Mouse (Mus musculus): ENCODE data around the gene Rtn1. TPM values are rescaled to one million over a fixed set of nuclear protein-coding genes. Genes with fewer than 3 reads are reported as not detected.
A peak's percentile ranks its signal among the peaks of the same experiment; 100 is the strongest.

The Rtn1 gene
- 999 and 1,030 TPM in 2 replicates for polyA plus RNA-seq (2016; fragmentation: Nextera tagmentation; extraction: Ambion mirVana)

- Histone ChIP-seq H3K4me1 (peaks cover 11% of the 10 kb centered on the region), H3K4me2 (replicated peaks) (peak within 1 kb of the TSS; percentile 95), H3K27ac (0 out of 2 replicates have a peak within 1 kb of the TSS, but pooled peaks have one; percentile 33), H3K9ac (peak within 1 kb of the TSS; percentile 69), H3K27me3 (replicated peaks) (peaks cover 9% of the 10 kb centered on the region; the same call in 1 of the 2 replicates), H3K9me3 (no peaks in the 10 kb centered on the region), H3K4me3 (peak within 1 kb of the TSS; percentile 78), H3K36me3 (no peaks in the 10 kb centered on the region)
- 30% methylated on average over 6 of the region's 6 CpGs for WGBS
- no peak for ATAC-seq (ENCODE audit: low FRiP score, low read depth)
These were observed at the start of gene Rtn1 for GRCm38 (mm10) chr12:72408954-72409353. Gene Rtn1, minus strand, starts transcription at chr12:72409054.

DNA sequence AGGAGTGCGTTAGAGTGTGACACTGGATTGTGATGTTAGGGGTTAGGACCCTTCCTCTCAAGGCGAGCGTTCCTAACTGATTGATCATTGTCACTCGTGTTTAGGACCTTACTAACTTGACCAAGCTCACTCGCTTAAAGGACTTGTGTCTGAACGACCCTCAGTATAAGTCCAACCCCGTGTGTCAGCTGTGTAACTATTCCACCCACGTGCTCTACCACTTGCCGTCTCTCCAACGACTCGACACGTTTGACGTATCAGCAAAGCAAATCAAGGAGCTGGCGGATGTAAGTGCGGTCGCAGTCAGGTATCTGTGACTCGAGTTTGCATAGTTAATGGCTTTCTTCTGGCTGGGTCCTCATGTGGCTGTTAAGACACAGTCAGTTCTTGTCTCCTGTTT, 45.1 kb upstream of the Rtn1 start:
- H3K4me3 ChIP-seq: no peak overlapping the region
- no peaks in the 10 kb centered on the region for H3K4me1 ChIP-seq
- H3K36me3 ChIP-seq: no peaks in the 10 kb centered on the region
- 84% methylated on average over 17 of the region's 17 CpGs for WGBS
- no peak overlapping the region for H3K27ac ChIP-seq
- H3K4me2 ChIP-seq (replicated peaks): no peak overlapping the region
- no peak for ATAC-seq (ENCODE audit: low FRiP score, low read depth)
- no peaks in the 10 kb centered on the region for H3K27me3 ChIP-seq (replicated peaks)
- H3K9me3 ChIP-seq: no peaks in the 10 kb centered on the region
- no peak overlapping the region for H3K9ac ChIP-seq

DNA sequence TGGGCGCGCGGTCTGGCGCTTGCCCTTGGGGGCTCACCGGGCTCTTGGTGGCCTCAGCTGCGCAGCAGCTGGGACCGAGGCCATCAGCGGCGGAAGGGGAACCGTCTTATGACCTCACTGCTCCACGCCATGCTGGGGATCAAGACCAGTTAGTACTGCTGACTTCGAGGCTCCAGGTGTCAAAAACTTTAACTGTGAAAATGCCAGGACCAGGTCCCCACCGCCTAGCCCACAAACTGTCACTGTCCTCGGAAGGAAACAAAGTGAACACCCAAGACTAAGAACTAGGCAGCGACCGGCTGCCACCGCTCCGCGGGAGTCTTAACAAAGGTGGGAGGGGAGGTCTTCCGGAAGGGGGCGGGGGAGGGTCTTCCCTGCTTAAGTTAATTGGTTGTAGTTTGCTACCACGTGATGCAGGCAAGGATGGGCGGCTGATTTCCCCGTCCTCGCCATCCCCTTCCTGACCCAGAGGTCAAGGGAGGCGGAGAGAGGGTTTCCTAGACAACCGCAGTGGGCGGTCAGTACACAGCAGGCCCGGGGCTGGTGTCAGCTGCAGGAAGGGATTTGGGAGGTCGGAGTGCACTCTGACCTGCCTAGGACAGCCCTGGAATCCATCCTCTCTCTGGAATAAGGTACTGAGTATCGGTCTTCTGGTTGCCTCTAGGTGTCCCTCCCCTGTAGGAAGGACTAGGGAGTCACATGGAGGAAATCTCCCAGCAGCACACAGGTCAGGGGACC, 33.2 kb upstream of the Rtn1 start, which contains the start of gene Lrrc9:
Gene Lrrc9 (plus strand): TSS at position 28 of the 738 bp plus-strand sequence.
- WGBS: 0% methylated on average over 31 of the region's 31 CpGs
- H3K4me1 ChIP-seq: peaks cover 13% of the 10 kb centered on the region; the same call in 1 of the 2 replicates
- peak; percentile 92 for ATAC-seq (ENCODE audit: low FRiP score, low read depth)

DNA sequence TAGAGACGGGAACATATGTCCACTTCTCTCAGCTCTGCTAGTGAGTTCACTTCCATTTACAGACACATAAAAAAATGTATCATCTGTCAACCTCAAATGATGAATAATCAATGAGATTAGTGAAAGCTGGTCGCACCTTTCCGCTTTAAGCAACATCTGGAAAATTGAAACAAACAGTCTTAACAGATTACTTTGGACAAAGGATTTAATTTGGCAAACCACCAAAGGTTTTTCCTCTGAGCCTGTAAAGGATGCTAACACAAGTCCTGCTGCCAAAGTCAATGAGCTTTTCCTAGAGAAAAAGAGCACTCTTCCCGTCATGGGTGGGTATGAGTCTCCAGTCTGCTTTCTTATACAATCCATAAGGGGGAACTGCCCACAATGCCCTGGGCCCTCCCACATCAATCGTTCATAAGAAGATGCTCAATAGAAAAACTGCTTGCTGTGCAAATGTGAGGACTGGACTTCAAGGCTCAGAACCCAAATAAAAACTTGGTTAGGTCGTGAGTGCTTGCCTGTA, 30.2 kb upstream of the Rtn1 start:
- no peak overlapping the region for H3K4me2 ChIP-seq (replicated peaks)

More for the DNA sequence above, 33.2 kb upstream of the Rtn1 start, which contains the start of gene Lrrc9:
- Histone ChIP-seq H3K4me3 (peak within 1 kb of the TSS; percentile 41), H3K9me3 (no peaks in the 10 kb centered on the region), H3K36me3 (no peaks in the 10 kb centered on the region), H3K27me3 (replicated peaks) (no peaks in the 10 kb centered on the region), H3K27ac (0 out of 2 replicates have a peak within 1 kb of the TSS, but pooled peaks have one; percentile 12), H3K4me2 (replicated peaks) (peak within 1 kb of the TSS; percentile 78), H3K9ac (peak within 1 kb of the TSS; percentile 56)

GRCm38 (mm10) chr12:72437676-72438341, 29.0 kb upstream of the Rtn1 start:
- Histone ChIP-seq H3K4me1 (peaks cover 13% of the 10 kb centered on the region; the same call in 1 of the 2 replicates), H3K9me3 (no peaks in the 10 kb centered on the region), H3K36me3 (no peaks in the 10 kb centered on the region), H3K4me2 (replicated peaks) (no peak overlapping the region), H3K27me3 (replicated peaks) (no peaks in the 10 kb centered on the region), H3K9ac (no peak overlapping the region), H3K4me3 (no peak overlapping the region), H3K27ac (no peak overlapping the region)
- WGBS: 68% methylated on average over 10 of the region's 10 CpGs
- no peak for ATAC-seq (ENCODE audit: low FRiP score, low read depth)

More for the DNA sequence above, 30.2 kb upstream of the Rtn1 start:
- 68% methylated on average over 6 of the region's 6 CpGs for WGBS
- H3K27me3 ChIP-seq (replicated peaks): no peaks in the 10 kb centered on the region
- no peak overlapping the region for H3K4me3 ChIP-seq
- no peaks in the 10 kb centered on the region for H3K36me3 ChIP-seq
- H3K9ac ChIP-seq: no peak overlapping the region
- no peak for ATAC-seq (ENCODE audit: low FRiP score, low read depth)
- H3K27ac ChIP-seq: no peak overlapping the region
- peaks cover 13% of the 10 kb centered on the region; the same call in 1 of the 2 replicates for H3K4me1 ChIP-seq
- no peaks in the 10 kb centered on the region for H3K9me3 ChIP-seq

DNA sequence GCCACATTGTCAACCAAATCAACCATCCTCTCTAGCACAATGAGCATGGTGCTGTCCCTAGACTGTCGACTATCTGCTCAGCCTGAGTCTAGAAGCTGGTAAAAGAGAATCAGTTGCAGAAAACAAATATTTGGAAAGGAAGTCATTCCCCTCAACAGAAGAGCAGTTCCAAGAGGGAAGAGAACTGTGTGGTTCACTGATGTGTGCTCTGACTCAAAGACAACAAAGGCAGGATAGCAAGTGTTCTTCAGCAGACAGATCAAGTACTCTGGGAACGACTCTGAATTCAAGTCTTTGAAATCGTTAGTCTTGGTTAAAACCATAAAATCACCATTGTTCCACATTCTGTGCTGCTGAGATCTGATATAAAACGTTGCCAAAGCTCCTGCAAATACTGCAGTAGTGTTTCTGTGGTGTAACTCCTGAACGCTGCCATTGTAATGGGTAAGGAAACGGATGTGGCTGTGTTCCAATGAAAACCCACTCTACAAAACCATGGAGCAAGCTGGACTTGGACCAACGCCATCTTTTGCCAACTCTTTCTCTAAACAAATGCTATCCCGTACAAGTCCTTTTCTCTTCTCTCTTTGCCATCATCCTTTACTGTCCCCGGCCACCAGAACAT, 24.5 kb upstream of the Rtn1 start:
- no peak overlapping the region for H3K27ac ChIP-seq
- no peak for ATAC-seq (ENCODE audit: low FRiP score, low read depth)
- WGBS: 65% methylated on average over 9 of the region's 9 CpGs
- H3K36me3 ChIP-seq: no peaks in the 10 kb centered on the region
- no peaks in the 10 kb centered on the region for H3K9me3 ChIP-seq
- H3K27me3 ChIP-seq (replicated peaks): no peaks in the 10 kb centered on the region
- no peaks in the 10 kb centered on the region for H3K4me1 ChIP-seq
- no peak overlapping the region for H3K4me3 ChIP-seq
- H3K9ac ChIP-seq: no peak overlapping the region
- no peak overlapping the region for H3K4me2 ChIP-seq (replicated peaks)

GRCm38 (mm10) chr12:72432209-72432608, 23.4 kb upstream of the Rtn1 start:
- Histone ChIP-seq H3K4me2 (replicated peaks) (no peak overlapping the region), H3K27me3 (replicated peaks) (no peaks in the 10 kb centered on the region)
- 80% methylated on average over 4 of the region's 4 CpGs for WGBS

GRCm38 (mm10) chr12:72427722-72428126, 18.9 kb upstream of the Rtn1 start:
- ATAC-seq (ENCODE audit: low FRiP score, low read depth): peak; percentile 68; the same call in 1 of the 2 replicates
- no peak overlapping the region for H3K4me3 ChIP-seq
- H3K9ac ChIP-seq: no peak overlapping the region
- WGBS: 26% methylated on average over 11 of the region's 11 CpGs
- no peaks in the 10 kb centered on the region for H3K4me1 ChIP-seq
- H3K9me3 ChIP-seq: no peaks in the 10 kb centered on the region
- no peaks in the 10 kb centered on the region for H3K36me3 ChIP-seq
- no peaks in the 10 kb centered on the region for H3K27me3 ChIP-seq (replicated peaks)
- H3K27ac ChIP-seq: no peak overlapping the region
- peak overlapping the region; percentile 14; the same call in 1 of the 2 replicates for H3K4me2 ChIP-seq (replicated peaks)

More at GRCm38 (mm10) chr12:72432209-72432608, 23.4 kb upstream of the Rtn1 start:
- Histone ChIP-seq H3K4me3 (no peak overlapping the region), H3K36me3 (no peaks in the 10 kb centered on the region), H3K27ac (no peak overlapping the region), H3K9me3 (no peaks in the 10 kb centered on the region), H3K4me1 (no peaks in the 10 kb centered on the region), H3K9ac (no peak overlapping the region)
- no peak for ATAC-seq (ENCODE audit: low FRiP score, low read depth)

DNA sequence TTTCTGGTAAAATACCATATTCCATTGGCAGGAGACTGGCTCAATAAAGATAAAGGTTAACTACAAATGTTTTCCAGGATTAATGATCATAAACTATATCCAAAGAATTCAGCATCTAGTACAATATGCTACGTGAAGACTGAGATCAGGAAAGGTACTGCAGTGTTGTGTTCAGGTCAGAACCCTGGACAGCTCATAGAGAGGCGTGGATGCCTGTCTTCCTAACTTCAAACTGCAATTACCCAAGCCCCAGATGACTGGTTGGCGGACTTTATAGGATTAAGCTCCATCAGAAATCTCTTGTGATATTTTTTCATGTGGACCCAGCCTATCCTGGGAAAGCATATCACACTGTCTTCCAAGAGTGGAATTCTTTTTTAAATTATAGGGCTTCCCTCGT, 13.8 kb upstream of the Rtn1 start:
- Histone ChIP-seq H3K36me3 (no peaks in the 10 kb centered on the region), H3K4me3 (no peak overlapping the region), H3K27ac (no peak overlapping the region), H3K4me2 (replicated peaks) (no peak overlapping the region), H3K9ac (no peak overlapping the region), H3K4me1 (no peaks in the 10 kb centered on the region), H3K9me3 (no peaks in the 10 kb centered on the region), H3K27me3 (replicated peaks) (no peaks in the 10 kb centered on the region)
- ATAC-seq (ENCODE audit: low FRiP score, low read depth): no peak
- WGBS: 59% methylated on average over 4 of the region's 4 CpGs

DNA sequence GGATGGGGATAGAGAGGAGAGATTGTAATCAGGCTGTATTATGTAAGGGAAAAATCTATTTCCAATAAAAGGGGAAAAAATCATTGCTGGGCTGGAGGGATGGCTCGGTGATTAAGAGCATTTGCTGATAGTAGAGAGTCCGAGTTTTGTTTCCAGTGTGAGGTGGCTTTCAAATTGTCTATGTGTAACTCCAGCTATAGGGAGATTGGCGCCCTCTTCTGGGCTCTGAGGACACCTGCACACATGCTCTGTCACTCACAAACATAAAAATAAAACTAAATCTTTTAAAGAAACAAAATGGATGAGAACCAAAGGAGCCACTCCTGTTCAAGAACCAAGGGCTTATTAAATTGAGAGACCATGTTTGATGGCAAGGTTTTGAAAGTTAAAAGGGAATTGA, 8.9 kb upstream of the Rtn1 start:
- H3K4me1 ChIP-seq: no peaks in the 10 kb centered on the region
- no peak overlapping the region for H3K4me2 ChIP-seq (replicated peaks)
- no peak for ATAC-seq (ENCODE audit: low FRiP score, low read depth)
- 0 out of 2 replicates have a peak, but pooled peaks cover 6% of the 10 kb centered on the region for H3K9me3 ChIP-seq
- no peak overlapping the region for H3K9ac ChIP-seq
- no peak overlapping the region for H3K27ac ChIP-seq
- no peaks in the 10 kb centered on the region for H3K27me3 ChIP-seq (replicated peaks)
- WGBS: 37% methylated on average over 3 of the region's 3 CpGs
- no peak overlapping the region for H3K4me3 ChIP-seq
- H3K36me3 ChIP-seq: no peaks in the 10 kb centered on the region

DNA sequence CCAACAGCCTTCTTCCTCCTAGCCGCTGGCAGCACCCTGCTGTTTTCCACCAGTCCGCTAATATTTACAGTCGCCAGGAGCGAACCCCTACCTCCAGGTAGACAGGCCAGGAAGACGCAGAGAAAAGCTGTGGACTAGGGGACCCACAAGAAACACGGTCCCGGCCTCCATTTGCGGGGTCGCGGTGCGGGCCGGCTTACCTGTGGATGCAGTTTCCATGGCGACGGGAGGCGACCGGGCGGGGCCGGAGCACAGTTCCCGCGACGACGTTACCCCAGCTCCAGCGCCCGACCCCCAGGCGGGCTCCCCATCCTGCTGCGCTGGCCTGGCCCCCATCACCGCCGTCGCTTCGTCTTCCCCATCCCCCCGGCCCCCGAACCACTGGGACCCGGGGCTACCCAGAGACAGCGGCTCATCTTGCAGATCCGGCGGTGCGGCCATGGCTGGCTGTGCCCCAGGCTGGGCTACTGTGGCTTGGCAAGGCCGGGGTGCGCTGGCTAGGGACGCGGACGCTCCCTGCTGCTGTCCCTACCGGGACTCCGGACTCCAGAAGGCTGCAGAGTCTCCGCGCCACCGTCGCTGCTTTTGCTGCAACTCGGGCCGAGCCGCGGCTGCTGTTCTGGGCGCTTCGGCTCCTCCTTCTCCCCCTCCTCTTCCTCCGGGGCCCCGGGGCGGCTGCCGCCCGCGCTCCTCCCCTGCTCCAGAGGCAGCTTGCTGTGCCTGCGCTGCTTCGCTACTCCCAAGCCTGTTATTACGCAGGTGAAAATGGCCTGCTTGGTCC, 553 bp downstream of the Rtn1 start:
- peaks cover 9% of the 10 kb centered on the region; the same call in 1 of the 2 replicates for H3K27me3 ChIP-seq (replicated peaks)
- H3K9ac ChIP-seq: peak overlapping the region; percentile 69
- peaks cover 11% of the 10 kb centered on the region for H3K4me1 ChIP-seq
- ATAC-seq (ENCODE audit: low FRiP score, low read depth): peak; percentile 89
- H3K4me2 ChIP-seq (replicated peaks): peak overlapping the region; percentile 95
- H3K36me3 ChIP-seq: no peaks in the 10 kb centered on the region
- peak overlapping the region; percentile 78 for H3K4me3 ChIP-seq
- under 1% methylated on average over 63 of the region's 63 CpGs for WGBS
- H3K9me3 ChIP-seq: no peaks in the 10 kb centered on the region
- 0 out of 2 replicates have a peak overlapping the region, but pooled peaks have one; percentile 33 for H3K27ac ChIP-seq

All from neural tube, embryonic 12.5 days (tissue).